Mouse (Mus musculus): Measurements from ENCODE around the gene Il23a. TPM values are rescaled to one million over a fixed set of nuclear protein-coding genes. Genes with fewer than 3 reads are reported as not detected.
A peak's percentile ranks its signal among the peaks of the same experiment; 100 is the strongest.
"Not testable (repeated sequence)": the region's sequence is repeated elsewhere in the genome, so short reads cannot be mapped to it uniquely, and the experiment has no call there.

Il23a gene
- total RNA-seq, 4 experiments from 2014 or later: 0.38 TPM; not detected in 3

DNA sequence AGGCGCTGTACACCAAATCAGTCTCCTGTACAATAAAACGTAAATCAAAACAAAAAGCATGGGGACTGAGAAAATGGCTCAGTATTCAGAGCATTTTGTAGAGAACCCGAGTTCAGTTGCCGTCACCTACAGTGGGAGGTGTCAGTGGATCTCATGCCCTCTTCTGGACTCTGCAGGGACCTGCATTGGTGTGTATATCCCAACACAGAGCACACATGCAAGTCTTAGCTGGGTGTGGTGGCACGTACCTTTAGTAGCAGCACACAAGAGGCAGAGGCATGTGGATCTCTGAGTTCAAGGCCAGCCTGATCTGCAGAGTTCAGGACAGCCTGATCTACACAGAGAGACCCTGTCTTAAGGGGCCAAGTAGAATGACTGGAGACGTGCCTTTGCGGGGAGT lies 11.1 kb upstream of the Il23a start:
- no peak for DNase-seq (ENCODE audit: low spot score)

DNA sequence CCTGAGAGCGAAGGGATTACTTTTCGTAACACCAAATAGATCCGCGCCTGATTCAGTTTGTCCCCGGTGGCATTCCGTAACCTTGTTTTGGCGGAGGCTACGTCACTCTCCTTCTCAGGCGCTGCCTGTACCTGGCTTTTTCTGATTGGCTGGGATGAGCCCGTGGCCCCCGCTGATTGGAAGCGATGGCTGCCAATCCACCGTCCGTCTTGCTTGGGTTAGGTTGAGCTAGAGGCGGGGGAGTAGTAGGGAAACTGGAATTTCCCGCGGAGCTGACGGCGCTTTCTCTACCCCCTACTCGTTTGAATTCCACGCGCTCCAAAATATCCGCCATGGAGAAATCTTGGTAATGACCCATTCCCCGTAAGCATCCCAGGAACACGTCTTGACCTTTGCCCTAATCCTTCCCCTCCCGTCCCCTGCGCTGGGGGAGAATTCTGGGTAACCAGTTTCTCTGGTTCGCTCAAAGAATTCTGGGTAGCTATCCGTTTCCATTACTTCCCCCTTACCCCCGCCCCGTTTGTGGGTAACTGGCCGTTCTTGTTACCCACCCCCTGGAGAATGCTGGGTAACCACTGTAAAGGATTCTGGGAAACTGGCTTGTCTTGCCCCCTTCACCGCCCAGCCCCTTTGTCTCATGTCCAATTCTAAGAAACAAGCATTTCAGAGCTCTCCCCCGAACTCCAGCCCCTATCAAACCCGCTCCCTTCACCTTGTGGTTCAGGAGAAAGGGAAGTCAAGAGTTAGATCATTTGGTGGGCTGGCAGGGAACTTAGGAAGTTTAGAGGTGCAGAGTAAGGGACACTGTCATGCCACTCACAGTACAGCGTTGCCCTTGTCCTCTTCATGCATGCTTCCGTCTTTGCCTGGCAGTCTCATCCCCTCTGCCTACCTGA lies 4.8 kb upstream of the Il23a start, which contains the start of gene Pan2:
Gene Pan2 (plus strand): TSS at position 210 of the 896 bp plus-strand sequence.
- peak; percentile 100 for DNase-seq (ENCODE audit: low spot score)

DNA sequence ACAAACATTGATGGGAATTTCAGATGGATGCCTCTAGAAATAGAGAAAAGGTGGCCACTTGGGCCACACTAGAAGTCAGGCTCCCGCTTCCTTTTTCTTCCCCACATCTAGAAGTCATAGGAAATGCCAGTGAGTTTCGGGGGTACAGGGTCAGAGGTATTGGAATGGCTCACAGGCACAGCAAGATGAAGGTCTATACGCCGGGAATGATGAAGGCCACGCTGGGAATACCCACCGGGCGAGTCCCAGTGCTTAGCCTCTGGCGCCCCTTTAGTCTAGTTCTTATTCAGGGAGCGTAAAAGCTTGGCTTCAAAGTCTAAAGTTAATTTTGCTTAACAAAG lies 4.2 kb upstream of the Il23a start:
- no peak for DNase-seq (ENCODE audit: low spot score)

- no peak for DNase-seq (ENCODE audit: low spot score)
Observed at GRCm38 (mm10) chr10:128302357-128302756, 3.8 kb upstream of the Il23a start.

GRCm38 (mm10) chr10:128298243-128298642 lies 309 bp downstream of the Il23a start:
- no peak for DNase-seq (ENCODE audit: low spot score)

DNA sequence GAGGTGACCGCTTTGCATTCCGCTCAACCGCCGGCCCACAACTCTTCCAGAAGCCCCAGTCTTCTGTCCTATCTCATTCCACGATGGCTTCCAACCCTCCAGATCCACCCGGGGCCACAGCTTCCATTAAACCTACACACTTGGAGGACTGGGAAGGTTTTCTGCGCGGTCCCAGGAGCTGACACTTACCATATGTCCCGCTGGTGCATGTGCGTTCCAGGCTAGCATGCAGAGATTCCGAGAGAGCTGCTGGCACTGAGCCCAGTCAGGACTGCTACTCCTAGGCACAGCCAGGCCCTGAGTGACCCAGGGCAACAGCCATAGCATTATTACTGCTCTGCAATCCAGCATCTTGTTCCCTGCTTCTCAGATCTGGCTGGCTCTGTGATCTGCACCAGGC lies 930 bp downstream of the Il23a start:
- DNase-seq (ENCODE audit: low spot score): no peak

GRCm38 (mm10) chr10:128297221-128297620 lies 1.3 kb downstream of the Il23a start:
- no peak for DNase-seq (ENCODE audit: low spot score)

DNA sequence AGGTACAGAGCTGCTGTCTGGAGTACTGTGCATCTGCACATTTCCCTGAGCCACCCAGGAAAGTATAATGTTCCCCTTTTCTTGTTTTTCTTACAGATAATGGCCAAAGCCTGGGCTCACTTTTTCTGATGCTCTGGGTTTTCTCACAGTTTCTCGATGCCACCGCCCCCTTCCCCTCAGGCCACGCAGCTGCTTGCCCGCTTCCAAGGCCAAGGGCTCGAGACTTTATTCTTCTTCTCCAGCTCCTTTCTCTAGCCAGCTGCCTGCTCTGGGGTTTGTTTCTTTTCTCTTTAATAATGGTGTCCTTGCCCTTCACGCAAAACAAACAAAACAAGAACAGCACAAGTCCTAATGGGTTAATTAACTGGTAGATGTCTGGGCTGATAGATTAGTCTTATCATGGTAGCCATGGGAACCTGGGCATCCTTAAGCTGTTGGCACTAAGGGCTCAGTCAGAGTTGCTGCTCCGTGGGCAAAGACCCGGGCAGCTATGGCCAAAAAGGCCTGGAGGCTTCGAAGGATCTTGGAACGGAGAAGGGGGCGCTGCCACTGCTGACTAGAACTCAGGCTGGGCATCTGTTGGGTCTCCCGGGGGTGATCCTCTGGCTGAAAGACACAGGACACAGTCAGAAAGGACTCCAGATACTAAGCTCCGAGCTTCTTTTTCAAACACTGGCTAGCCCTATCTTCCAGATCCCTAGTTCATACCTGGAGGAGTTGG lies 2.0 kb downstream of the Il23a start:
- no peak for DNase-seq (ENCODE audit: low spot score)

- DNase-seq (ENCODE audit: low spot score): peak; percentile 47
Observed at GRCm38 (mm10) chr10:128290594-128290993, 8.0 kb downstream of the Il23a start.

GRCm38 (mm10) chr10:128283604-128284579 lies 14.7 kb downstream of the Il23a start:
- DNase-seq (ENCODE audit: low spot score): peak; percentile 63

- no peak for DNase-seq (ENCODE audit: low spot score)
Observed at GRCm38 (mm10) chr10:128282886-128283450, 15.6 kb downstream of the Il23a start.

- DNase-seq (ENCODE audit: low spot score): no peak
Observed at GRCm38 (mm10) chr10:128281682-128282081, 16.9 kb downstream of the Il23a start.

- no peak for DNase-seq (ENCODE audit: low spot score)
Observed at GRCm38 (mm10) chr10:128280943-128281342, 17.6 kb downstream of the Il23a start.

- no peak for DNase-seq (ENCODE audit: low spot score)
Observed at GRCm38 (mm10) chr10:128278158-128278557, 20.4 kb downstream of the Il23a start.

DNA sequence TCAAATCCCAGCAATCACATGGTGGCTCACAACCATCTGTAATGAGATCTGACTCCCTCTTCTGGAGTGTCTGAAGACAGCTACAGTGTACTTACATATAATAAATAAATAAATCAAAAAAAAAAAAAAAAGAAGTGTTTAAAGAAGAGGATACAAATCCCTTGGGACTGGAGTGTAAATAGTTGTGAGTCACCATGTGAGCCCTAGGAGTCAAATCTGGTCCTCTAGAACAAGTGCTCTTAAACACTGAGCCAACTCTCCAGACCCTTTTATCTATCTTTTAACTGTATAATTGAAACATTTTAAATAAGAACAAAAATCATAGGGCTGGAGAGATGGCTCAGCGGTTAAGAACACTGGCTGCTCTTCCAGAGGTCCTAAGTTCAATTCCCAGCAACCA lies 23.2 kb downstream of the Il23a start:
- DNase-seq (ENCODE audit: low spot score): not testable (repeated sequence)

- not testable (repeated sequence) for DNase-seq (ENCODE audit: low spot score)
Observed at GRCm38 (mm10) chr10:128272819-128273439, 25.6 kb downstream of the Il23a start.

DNA sequence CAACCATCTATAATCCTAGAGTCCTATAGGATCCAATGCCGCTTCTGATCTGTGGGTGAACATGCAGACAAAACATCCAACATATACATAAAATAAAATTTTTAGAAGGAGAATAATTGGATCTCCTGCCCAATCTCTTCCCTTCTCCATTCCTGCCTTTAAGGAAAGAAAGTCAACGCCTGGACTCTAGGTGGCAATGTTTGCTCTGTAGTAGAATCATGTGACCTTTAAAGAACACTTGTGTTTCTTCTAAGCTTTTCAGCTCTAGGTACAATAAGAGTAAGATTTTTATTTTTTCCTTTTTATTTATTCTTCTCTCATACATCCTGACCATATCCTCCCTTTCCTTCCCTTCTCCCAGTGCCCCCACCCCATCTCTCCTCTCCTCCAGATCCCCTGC lies 26.7 kb downstream of the Il23a start:
- DNase-seq (ENCODE audit: low spot score): no peak

DNA sequence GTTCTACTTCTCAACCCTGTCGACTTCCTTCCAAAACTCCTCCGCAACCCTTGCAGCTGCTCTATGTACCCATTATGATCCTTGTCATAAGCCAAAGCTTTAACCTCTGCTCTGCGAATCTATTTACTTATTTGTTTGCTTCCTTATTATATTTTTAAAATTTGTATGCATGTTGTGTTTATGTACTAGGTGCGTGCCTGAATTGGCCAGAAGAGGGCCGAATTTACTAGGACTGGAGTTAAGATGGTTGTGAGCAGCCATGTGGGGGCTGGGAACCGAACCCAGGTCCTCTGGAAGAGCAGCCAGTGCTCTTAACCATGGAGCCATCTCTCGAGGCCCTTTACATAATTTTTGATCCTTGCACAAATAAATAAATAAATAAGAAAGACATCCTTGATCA lies 27.7 kb downstream of the Il23a start:
- DNase-seq (ENCODE audit: low spot score): no peak

- peak; percentile 98 for DNase-seq (ENCODE audit: low spot score)
Observed at GRCm38 (mm10) chr10:128270287-128270841, 28.2 kb downstream of the Il23a start, which contains the start of gene Stat2. Gene Stat2 (plus strand): TSS chr10:128270559.

GRCm38 (mm10) chr10:128269206-128269910 lies 29.2 kb downstream of the Il23a start:
- DNase-seq (ENCODE audit: low spot score): no peak

All from heart, adult 8-10 months (tissue).